Mouse (Mus musculus) hindbrain, embryonic 16.5 days (tissue): ENCODE results near the gene Phf1. TPM values are rescaled to one million over a fixed set of nuclear protein-coding genes. Genes with fewer than 3 reads are reported as not detected.
"Not testable (repeated sequence)": the region's sequence is repeated elsewhere in the genome, so short reads cannot be mapped to it uniquely, and the experiment has no call there.

Source experiments
- ATAC-seq: fragments of 200-750 bp; cut with Nextera tagmentation; 2 replicates; pipeline ENCODE4 v1.8.0; 2017; ENCODE audit warnings: moderate TSS enrichment, moderate library complexity
- H3K27ac ChIP-seq: fragments of 300-500 bp; sonication (generic); 2 replicates; pipeline ENCODE4 v1.5.1; 2014; ENCODE audit warnings: low read depth, mild to moderate bottlenecking, control low read depth, low read length, moderate library complexity
- H3K27me3 ChIP-seq: fragments of 300-500 bp; sonication (generic); replicated peaks from 2 replicates; pipeline ENCODE4 v1.6.1; 2014; ENCODE audit warnings: low read length; ENCODE audit not compliant: control insufficient read depth, insufficient read depth
- H3K36me3 ChIP-seq: fragments of 300-500 bp; sonication (generic); 2 replicates; pipeline ENCODE4 v1.6.1; 2014; ENCODE audit warnings: mild to moderate bottlenecking, low read length, moderate library complexity, mixed read lengths; ENCODE audit not compliant: control insufficient read depth, insufficient read depth
- H3K4me1 ChIP-seq: fragments of 300-500 bp; sonication (generic); 2 replicates; pipeline ENCODE4 v1.6.1; 2014; ENCODE audit warnings: low read depth, low read length; ENCODE audit not compliant: control insufficient read depth, insufficient read depth
- H3K4me2 ChIP-seq: fragments of 300-500 bp; sonication (generic); 2 replicates; pipeline ENCODE4 v1.6.1; 2014; ENCODE audit warnings: mild to moderate bottlenecking, low read length, control low read depth, moderate library complexity
- H3K4me3 ChIP-seq: fragments of 300-500 bp; sonication (generic); 2 replicates; pipeline ENCODE4 v1.5.1; 2014; ENCODE audit warnings: mild to moderate bottlenecking, low read length, control low read depth, moderate library complexity
- H3K9ac ChIP-seq: fragments of 300-500 bp; sonication (generic); 2 replicates; pipeline ENCODE4 v1.6.1; 2014; ENCODE audit warnings: low read depth, mild to moderate bottlenecking, control low read depth, low read length, moderate library complexity
- H3K9me3 ChIP-seq: fragments of 300-500 bp; sonication (generic); 2 replicates; pipeline ENCODE4 v1.6.1; 2014; ENCODE audit warnings: mild to moderate bottlenecking, low read length, moderate library complexity; ENCODE audit not compliant: control insufficient read depth
- WGBS: fragments of 180-500 bp; shearing (Covaris S2); extraction: QIAGEN DNeasy Blood & Tissue Kit; methylation state at CpG from one replicate; pipeline ENCODE4 v1.1.7; 2014; 5-methylcytosine and 5-hydroxymethylcytosine counted together
- polyA plus RNA-seq: library from polyadenylated mRNA; unstranded; fragments of >200 nt; fragmentation: Nextera tagmentation; extraction: Ambion mirVana; gene quantifications from 2 replicates; pipeline ENCODE4 v1.2.1, GENCODE M21; 2015

The Phf1 gene
- polyA plus RNA-seq, 1 experiment from 2014 or later, result 30.3 TPM

- Histone ChIP-seq H3K9me3 (no peaks in the 10 kb centered on the region), H3K4me3 (no peak overlapping the region), H3K9ac (no peak overlapping the region), H3K4me2 (no peak overlapping the region), H3K27ac (no peak overlapping the region), H3K36me3 (peaks cover 23% of the 10 kb centered on the region), H3K4me1 (peaks cover 18% of the 10 kb centered on the region), H3K27me3 (no peaks in the 10 kb centered on the region)
- ATAC-seq, result no peak
- 86% methylated on average over 6 of the region's 6 CpGs for WGBS
Measured at GRCm38 (mm10) chr17:26969257-26969656, 36.4 kb downstream of the Phf1 start.

- H3K27me3 ChIP-seq, result no peaks in the 10 kb centered on the region
- H3K9ac ChIP-seq, result no peak overlapping the region
- peaks cover 22% of the 10 kb centered on the region for H3K36me3 ChIP-seq
- H3K27ac ChIP-seq, result no peak overlapping the region
- peaks cover 22% of the 10 kb centered on the region for H3K4me1 ChIP-seq
- no peak for ATAC-seq
- 66% methylated on average over 6 of the region's 12 CpGs for WGBS
- no peak overlapping the region for H3K4me3 ChIP-seq
- H3K4me2 ChIP-seq, result no peak overlapping the region
- H3K9me3 ChIP-seq, result no peaks in the 10 kb centered on the region
Measured at GRCm38 (mm10) chr17:26970221-26970620, 37.4 kb downstream of the Phf1 start.

GRCm38 (mm10) chr17:26971247-26971905, 38.5 kb downstream of the Phf1 start:
- Histone ChIP-seq H3K4me1 (peaks cover 31% of the 10 kb centered on the region), H3K9ac (no peak overlapping the region), H3K9me3 (no peaks in the 10 kb centered on the region), H3K4me2 (no peak overlapping the region; the same call in 1 of the 2 replicates), H3K27me3 (no peaks in the 10 kb centered on the region), H3K27ac (no peak overlapping the region; the same call in 1 of the 2 replicates), H3K4me3 (no peak overlapping the region; the same call in 1 of the 2 replicates), H3K36me3 (peaks cover 19% of the 10 kb centered on the region)
- ATAC-seq, result no peak
- WGBS, result 58% methylated on average over 8 of the region's 8 CpGs

GRCm38 (mm10) chr17:26972107-26972506, 39.3 kb downstream of the Phf1 start:
- peak overlapping the region; percentile 82 for H3K9ac ChIP-seq
- peak overlapping the region; percentile 79 for H3K4me3 ChIP-seq
- ATAC-seq, result no peak
- H3K27me3 ChIP-seq, result no peaks in the 10 kb centered on the region
- H3K4me2 ChIP-seq, result peak overlapping the region; percentile 91
- WGBS, result 8% methylated on average over 3 of the region's 3 CpGs
- H3K4me1 ChIP-seq, result peaks cover 34% of the 10 kb centered on the region
- H3K27ac ChIP-seq, result peak overlapping the region; percentile 76
- H3K9me3 ChIP-seq, result no peaks in the 10 kb centered on the region
- H3K36me3 ChIP-seq, result peaks cover 22% of the 10 kb centered on the region

- Histone ChIP-seq H3K4me1 (peaks cover 34% of the 10 kb centered on the region), H3K4me3 (peak within 1 kb of the TSS; percentile 79), H3K4me2 (peak within 1 kb of the TSS; percentile 91), H3K9ac (peak within 1 kb of the TSS; percentile 82), H3K36me3 (peaks cover 24% of the 10 kb centered on the region), H3K27me3 (no peaks in the 10 kb centered on the region), H3K9me3 (no peaks in the 10 kb centered on the region), H3K27ac (peak within 1 kb of the TSS; percentile 76)
- 0% methylated on average over 50 of the region's 75 CpGs for WGBS
- peak; percentile 99 for ATAC-seq
Measured at GRCm38 (mm10) chr17:26972703-26973574, 40.1 kb downstream of the Phf1 start, which contains the start of gene Zbtb9. Gene Zbtb9 (plus strand): TSS chr17:26973167.

- H3K9ac ChIP-seq, result no peak overlapping the region
- no peak for ATAC-seq
- peaks cover 25% of the 10 kb centered on the region for H3K36me3 ChIP-seq
- H3K27ac ChIP-seq, result no peak overlapping the region
- H3K4me1 ChIP-seq, result peaks cover 34% of the 10 kb centered on the region
- no peaks in the 10 kb centered on the region for H3K27me3 ChIP-seq
- H3K4me3 ChIP-seq, result no peak overlapping the region
- no peaks in the 10 kb centered on the region for H3K9me3 ChIP-seq
- peak overlapping the region; percentile 91; the same call in 1 of the 2 replicates for H3K4me2 ChIP-seq
- WGBS, result 93% methylated on average over 15 of the region's 15 CpGs
Measured at GRCm38 (mm10) chr17:26974547-26974946, 41.7 kb downstream of the Phf1 start.

GRCm38 (mm10) chr17:26975415-26975814, 42.6 kb downstream of the Phf1 start:
- H3K9ac ChIP-seq, result no peak overlapping the region
- peaks cover 34% of the 10 kb centered on the region for H3K4me1 ChIP-seq
- H3K9me3 ChIP-seq, result no peaks in the 10 kb centered on the region
- no peak for ATAC-seq
- H3K4me3 ChIP-seq, result no peak overlapping the region
- H3K27ac ChIP-seq, result no peak overlapping the region
- H3K27me3 ChIP-seq, result no peaks in the 10 kb centered on the region
- H3K36me3 ChIP-seq, result peaks cover 24% of the 10 kb centered on the region
- no peak overlapping the region for H3K4me2 ChIP-seq

GRCm38 (mm10) chr17:26977354-26977753, 44.5 kb downstream of the Phf1 start:
- Histone ChIP-seq H3K36me3 (peaks cover 24% of the 10 kb centered on the region), H3K4me1 (peaks cover 25% of the 10 kb centered on the region)
- H3K4me3 ChIP-seq, H3K9me3 ChIP-seq, H3K9ac ChIP-seq, H3K27me3 ChIP-seq, ATAC-seq, H3K27ac ChIP-seq, H3K4me2 ChIP-seq: not testable (repeated sequence)
- WGBS, result 90% methylated on average over 6 of the region's 6 CpGs

- Histone ChIP-seq H3K4me1 (peaks cover 14% of the 10 kb centered on the region), H3K9ac (no peak overlapping the region), H3K4me3 (no peak overlapping the region), H3K27me3 (no peaks in the 10 kb centered on the region), H3K36me3 (peaks cover 24% of the 10 kb centered on the region), H3K27ac (no peak overlapping the region), H3K9me3 (no peaks in the 10 kb centered on the region), H3K4me2 (no peak overlapping the region)
- ATAC-seq, result no peak
- 86% methylated on average over 2 of the region's 2 CpGs for WGBS
Measured at GRCm38 (mm10) chr17:26979426-26979825, 46.6 kb downstream of the Phf1 start.
